Mouse (Mus musculus): ENCODE results near the gene Zfp385c.
"Not testable (repeated sequence)": the region's sequence is repeated elsewhere in the genome, so short reads cannot be mapped to it uniquely, and the experiment has no call there.

Zfp385c gene

DNA sequence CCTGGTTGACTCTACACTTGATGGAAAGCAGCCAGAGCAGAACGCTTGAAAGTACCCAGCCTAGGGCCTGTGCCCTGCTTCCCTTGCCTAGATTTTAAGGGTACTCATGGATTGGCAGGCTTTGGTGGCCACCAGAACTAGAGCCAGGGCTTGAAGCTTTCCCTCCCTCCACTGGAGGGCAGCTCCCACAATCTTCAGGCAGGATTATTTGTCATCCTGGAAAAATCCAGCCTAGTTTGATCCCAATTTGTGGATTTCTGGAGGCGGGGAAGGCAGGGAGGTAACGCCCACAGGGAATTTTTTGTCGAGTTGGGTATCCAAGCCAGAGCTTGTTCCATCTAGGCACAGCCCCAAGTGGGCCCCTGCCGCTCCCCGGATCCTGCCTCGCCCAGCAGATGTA lies 1.9 kb downstream of the Zfp385c start:
- DNase-seq (ENCODE audit: low spot score in 2 of 2), result no peak

DNA sequence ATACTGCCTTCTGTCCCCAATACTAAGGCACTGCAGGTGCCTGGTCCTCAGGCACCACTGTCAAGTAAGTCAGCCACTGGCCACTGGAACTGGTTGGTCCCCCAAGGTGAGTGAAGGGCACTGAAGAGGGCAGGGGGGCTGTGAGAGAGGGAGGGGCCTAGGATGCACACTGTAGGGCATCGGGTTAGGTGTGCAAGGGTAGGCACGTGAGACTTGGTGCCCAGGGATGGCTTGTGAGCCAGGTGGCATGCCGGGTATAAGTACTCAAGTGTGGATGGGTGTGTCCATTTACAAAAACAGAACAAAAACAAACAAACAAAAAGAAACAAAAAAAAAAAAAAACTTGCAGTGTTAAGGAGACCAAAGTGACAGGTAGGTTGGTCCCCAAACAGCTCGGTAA lies 3.8 kb downstream of the Zfp385c start:
- no peak for DNase-seq (ENCODE audit: low spot score in 2 of 2)

- DNase-seq (ENCODE audit: low spot score in 2 of 2), result no peak
Measured at GRCm38 (mm10) chr11:100687265-100687664, 5.0 kb downstream of the Zfp385c start.

- no peak for DNase-seq (ENCODE audit: low spot score in 2 of 2)
Measured at GRCm38 (mm10) chr11:100685371-100685770, 6.9 kb downstream of the Zfp385c start.

DNA sequence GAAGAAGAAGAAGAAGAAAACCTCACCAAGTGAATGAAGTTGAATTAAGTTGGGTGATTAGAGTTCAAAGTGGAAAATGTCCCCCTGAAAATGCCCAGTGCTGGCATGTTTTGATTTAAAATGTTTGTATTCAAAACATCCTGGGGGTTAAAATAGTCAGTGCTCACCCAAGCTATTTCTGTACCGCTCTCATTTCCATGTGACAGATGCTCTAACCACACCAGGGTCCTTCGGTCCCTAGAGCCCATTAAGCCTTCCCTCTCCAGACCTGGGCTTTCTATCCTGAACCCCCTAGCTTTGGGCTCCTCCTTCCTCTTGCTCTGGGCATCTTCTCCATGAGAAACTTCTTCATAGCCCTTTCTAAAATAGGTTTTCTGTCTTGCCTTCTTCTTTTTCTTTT lies 8.2 kb downstream of the Zfp385c start:
- no peak for DNase-seq (ENCODE audit: low spot score in 2 of 2)

DNA sequence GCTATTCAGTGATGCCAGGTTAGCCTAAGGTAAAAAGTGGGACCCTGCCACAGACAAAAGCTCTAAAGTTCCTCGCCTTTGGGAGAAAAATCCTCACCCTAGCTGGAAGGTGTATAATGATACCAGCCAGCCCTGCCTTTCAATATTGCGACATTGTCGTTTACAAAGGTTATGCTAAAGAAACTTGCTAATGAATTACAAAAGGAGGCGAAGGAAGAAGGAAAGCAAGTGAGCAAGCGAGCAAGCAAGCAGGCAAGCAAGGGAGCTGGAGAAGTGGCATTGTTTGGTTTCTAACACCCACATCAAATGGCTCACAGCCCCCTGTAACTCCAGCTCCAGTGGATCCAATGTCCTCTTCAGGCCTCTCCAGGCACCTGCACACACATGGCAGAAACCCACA lies 9.7 kb downstream of the Zfp385c start:
- no peak for DNase-seq (ENCODE audit: low spot score in 2 of 2)

DNA sequence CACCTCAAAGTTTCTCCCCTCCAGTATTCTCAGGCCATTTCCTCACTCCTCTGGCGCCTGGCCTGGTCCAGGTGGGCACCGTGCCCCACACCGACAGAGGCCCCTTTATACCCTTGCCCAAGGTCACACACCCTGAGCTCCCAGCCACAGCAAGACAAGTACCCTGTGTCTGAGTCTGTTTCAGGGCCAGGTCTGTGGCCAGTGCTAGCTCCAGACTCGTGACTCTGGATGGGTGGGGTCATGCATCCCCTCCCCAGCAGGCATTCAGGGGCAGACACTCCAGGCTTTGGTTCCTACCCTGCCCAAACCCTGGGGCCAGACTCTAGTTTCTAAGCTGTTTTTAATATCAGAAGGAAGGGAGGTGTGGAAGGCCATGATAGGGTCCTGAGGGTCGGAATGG lies 10.4 kb downstream of the Zfp385c start:
- DNase-seq (ENCODE audit: low spot score in 2 of 2), result no peak

DNA sequence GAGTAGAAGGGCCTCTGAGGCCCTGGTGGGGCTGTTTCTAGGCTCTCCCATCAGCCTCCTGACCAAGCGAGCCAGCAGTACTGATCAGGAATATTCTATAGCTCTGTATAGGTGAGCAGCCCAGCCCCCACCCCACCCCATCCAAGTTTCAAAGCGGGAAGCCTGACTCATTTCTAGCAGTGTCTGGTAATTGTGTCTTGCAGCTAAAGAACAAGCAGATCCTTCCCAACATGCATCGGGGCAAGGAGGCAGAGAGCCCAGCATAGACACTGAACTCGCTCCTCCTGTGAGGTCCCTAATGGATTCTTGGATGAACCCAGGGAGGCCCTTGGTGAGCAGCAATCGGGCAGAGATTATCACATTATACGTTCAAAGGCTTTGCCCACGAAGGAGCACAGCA lies 14.4 kb downstream of the Zfp385c start:
- no peak for DNase-seq (ENCODE audit: low spot score in 2 of 2)

DNA sequence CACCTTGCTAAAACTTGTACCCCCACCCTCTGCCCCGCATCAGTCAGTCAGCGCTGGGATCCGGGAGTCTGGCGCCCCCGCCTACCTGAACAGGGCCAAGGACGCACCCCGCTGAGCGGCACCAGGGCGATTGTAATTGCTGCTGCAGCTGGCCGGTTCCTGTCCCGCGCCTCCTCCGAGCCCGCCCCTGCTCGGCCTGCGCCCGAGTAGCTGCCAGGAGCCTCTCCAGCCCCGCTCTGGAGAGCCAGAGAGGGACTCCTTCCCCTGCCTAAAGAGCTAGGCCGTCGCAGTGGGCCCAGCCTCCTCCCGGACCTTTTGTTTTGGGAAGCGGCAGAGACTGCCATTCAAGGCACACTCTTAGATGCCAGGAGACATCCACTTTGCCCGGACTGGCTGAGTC lies 19.1 kb downstream of the Zfp385c start:
- DNase-seq (ENCODE audit: low spot score in 2 of 2), result peak in 1 of 2 experiments; percentile 48

- no peak for DNase-seq (ENCODE audit: low spot score in 2 of 2)
Measured at GRCm38 (mm10) chr11:100671956-100672355, 20.3 kb downstream of the Zfp385c start.

- DNase-seq (ENCODE audit: low spot score in 2 of 2), result no peak
Measured at GRCm38 (mm10) chr11:100671049-100671448, 21.2 kb downstream of the Zfp385c start.

- DNase-seq (ENCODE audit: low spot score in 2 of 2), result no peak
Measured at GRCm38 (mm10) chr11:100659806-100660205, 32.4 kb downstream of the Zfp385c start.

GRCm38 (mm10) chr11:100656458-100656857 lies 35.8 kb downstream of the Zfp385c start:
- DNase-seq (ENCODE audit: low spot score in 2 of 2), result peak in 1 of 2 experiments; percentile 33

- DNase-seq (ENCODE audit: low spot score in 2 of 2), result not testable (repeated sequence)
Measured at GRCm38 (mm10) chr11:100655589-100655988, 36.7 kb downstream of the Zfp385c start.

DNA sequence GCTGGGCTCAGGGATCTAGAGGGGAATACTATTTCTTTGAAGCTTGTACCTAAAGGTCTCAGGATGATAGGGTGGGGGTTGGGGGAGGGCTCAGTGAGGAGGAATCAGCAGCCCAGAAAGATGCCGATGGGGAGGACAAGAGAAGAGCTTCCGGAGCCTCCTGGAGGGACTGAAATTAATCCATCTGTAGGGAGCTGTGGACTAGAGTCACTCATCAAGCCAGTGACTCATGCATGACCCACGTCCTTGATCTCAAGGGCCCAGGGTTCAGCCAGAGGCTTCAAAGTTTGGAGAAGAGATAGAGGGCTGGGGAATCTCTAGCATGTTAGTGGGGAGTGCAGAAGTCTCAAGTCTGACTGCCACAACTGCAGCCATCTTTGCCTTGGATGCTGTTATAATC lies 40.5 kb downstream of the Zfp385c start:
- no peak for DNase-seq (ENCODE audit: low spot score in 2 of 2)

- no peak for DNase-seq (ENCODE audit: low spot score in 2 of 2)
Measured at GRCm38 (mm10) chr11:100651205-100651604, 41.0 kb downstream of the Zfp385c start.

- DNase-seq (ENCODE audit: low spot score in 2 of 2), result no peak
Measured at GRCm38 (mm10) chr11:100648405-100648804, 43.9 kb downstream of the Zfp385c start.

- no peak for DNase-seq (ENCODE audit: low spot score in 2 of 2)
Measured at GRCm38 (mm10) chr11:100646265-100646664, 46.0 kb downstream of the Zfp385c start.

DNA sequence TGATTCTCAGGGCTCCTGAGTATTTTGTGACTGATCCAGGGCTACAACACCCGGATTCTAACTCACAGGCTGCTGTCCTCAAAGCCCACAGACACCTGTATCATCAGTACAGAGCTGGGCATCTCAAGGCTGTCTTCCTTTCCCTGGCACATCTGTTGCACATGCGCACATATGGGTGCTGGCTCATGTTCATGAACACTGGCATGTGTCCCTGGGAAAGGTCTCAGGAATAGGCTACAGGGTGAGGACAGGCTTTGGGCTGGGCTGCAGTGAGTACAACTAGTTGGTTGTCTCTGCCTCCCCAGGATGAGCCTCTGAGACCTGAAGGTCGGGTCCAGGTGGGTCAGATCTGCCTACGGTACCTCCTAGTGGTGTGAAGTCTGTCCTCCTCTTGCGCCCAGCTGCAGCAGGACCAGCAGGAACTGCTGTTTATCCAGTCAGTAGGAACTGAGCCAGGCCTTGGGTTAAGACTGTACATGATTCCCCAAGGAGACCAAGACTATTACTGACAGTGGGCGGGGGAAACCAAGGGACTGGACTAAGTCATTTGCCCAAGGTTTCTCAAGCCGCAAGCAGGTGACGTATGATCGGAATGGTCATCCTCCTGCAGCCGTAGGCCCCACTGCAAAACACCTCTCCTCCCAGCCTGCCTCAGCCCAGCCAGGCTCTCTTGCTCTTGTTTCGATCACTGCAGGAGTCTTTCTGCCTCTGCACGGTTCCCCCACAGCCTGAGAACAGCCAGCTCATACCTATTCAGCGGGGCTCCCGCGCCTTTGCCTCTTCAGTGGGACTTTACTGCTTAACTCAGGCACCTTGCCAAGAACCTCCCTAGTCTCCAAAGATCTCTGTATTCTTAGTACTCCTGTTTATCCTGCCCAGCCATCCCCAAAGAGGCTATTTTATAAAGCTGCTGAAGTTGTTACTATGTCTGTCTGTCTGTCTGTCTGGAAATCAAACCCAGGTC lies 48.4 kb downstream of the Zfp385c start:
- DNase-seq (ENCODE audit: low spot score in 2 of 2), result peak; percentile 49 to 54

GRCm38 (mm10) chr11:100640159-100640906 lies 51.9 kb downstream of the Zfp385c start:
- DNase-seq (ENCODE audit: low spot score in 2 of 2), result peak; percentile 59 to 73

DNA sequence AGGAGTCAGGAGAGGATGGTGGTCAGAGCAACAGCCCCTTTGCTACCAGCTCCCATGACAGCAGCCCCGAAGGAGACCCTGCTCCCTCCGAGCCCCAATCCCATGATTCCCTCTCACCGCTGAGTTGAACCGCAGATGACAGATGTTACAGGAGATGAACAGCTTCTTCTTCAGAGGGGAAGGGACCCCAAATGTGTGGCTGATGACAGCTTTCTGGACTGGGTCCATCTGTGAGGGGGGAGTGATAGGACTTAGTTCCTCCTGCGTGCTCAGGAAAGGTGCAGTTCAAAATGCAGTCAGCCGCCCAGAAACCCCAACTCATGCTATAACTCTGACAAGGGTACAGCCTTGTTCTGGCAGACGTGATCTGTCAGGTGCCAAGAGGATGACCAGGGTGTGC lies 57.7 kb downstream of the Zfp385c start:
- no peak for DNase-seq (ENCODE audit: low spot score in 2 of 2)

- peak; percentile 57 to 58 for DNase-seq (ENCODE audit: low spot score in 2 of 2)
Measured at GRCm38 (mm10) chr11:100628862-100629352, 63.3 kb downstream of the Zfp385c start.

GRCm38 (mm10) chr11:100628056-100628455 lies 64.2 kb downstream of the Zfp385c start:
- no peak for DNase-seq (ENCODE audit: low spot score in 2 of 2)
